Comparison of ENCODE assay signal across 12 mouse cellular contexts in the genomic region with DNA sequence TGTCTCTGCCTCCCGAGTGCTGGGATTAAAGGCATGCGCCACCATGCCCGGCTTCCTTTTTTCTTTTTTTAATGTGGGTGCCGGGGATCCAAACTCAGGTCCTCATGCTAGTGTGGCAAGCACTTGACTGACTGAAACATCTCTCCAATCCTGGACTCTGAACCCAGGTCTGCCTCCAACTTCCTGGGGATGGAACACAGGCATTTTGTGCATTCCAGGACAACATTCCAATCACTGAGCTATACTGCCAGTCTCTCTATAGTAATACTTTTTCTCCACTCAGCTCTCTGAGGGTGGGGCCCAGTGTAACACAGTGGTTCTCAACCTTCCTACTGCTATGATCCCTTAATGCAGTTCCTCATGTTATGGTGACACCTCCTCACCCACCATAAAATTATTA.
"Had no signal": no experiment of that assay in that cellular context is flagged by ENCODE, and none has a peak within 500 bp of the region (broad histone marks: within the 10 kb centered on the region; RNA-seq: fewer than 3 reads in every experiment).

No protein-coding gene starts in this region.

- H3K4me3 ChIP-seq: left cerebral cortex, adult 2 months; liver, embryonic 13.5 days; midbrain, embryonic 12.5 days had no signal

- DNase-seq: kidney, adult 2 months; kidney, postnatal 14 days; kidney, postnatal 4 days; layer of hippocampus, adult 9-11 months; layer of hippocampus, postnatal 36 days; liver, embryonic 13.5 days; lung, adult 2 months; thymus, postnatal 14 days had no signal

- ATAC-seq: midbrain, embryonic 16.5 days had no signal

- H3K9me3 ChIP-seq: liver, embryonic 13.5 days; midbrain, embryonic 12.5 days had no signal

- H3K4me2 ChIP-seq: liver, embryonic 13.5 days; midbrain, embryonic 12.5 days had no signal

- H3K36me3 ChIP-seq: midbrain, embryonic 12.5 days had no signal

- H3K9ac ChIP-seq: liver, embryonic 13.5 days; midbrain, embryonic 12.5 days had no signal

- H3K27ac ChIP-seq: left cerebral cortex, adult 2 months; liver, embryonic 13.5 days; macrophage; midbrain, embryonic 12.5 days had no signal

- H3K27me3 ChIP-seq: liver, embryonic 13.5 days; midbrain, embryonic 12.5 days had no signal
